ENCODE assay signal across 14 mouse cellular contexts in genomic region chr17:26529791-26530241, GRCm38 (mm10). TPM values are rescaled to one million over a fixed set of nuclear protein-coding genes. Genes with fewer than 3 reads are reported as not detected.
A peak's percentile ranks its signal among the peaks of the same experiment; 100 is the strongest.
DNase-seq lines count a peak whose midpoint lies in the region; ATAC-seq and TF ChIP-seq lines count a peak whose summit lies in the region.
"Had no signal": no experiment of that assay in that cellular context is flagged by ENCODE, and none has a peak within 500 bp of the region (broad histone marks: within the 10 kb centered on the region; RNA-seq: fewer than 3 reads in every experiment).

No protein-coding gene starts in this region.

- DNase-seq in lung, postnatal 25 days (ENCODE audit: low spot score), result peak; percentile 56
- DNase-seq in lung, adult 2 months, result no peak
- no peak for DNase-seq in left cerebral cortex, postnatal 10 days (ENCODE audit: extremely low spot score in 1 of 2, low spot score in 2 of 2)
- no peak for DNase-seq in ovary, postnatal 14 days (ENCODE audit: low spot score)
- DNase-seq: kidney, postnatal 10 days; left cerebral cortex, postnatal 4 days; midbrain, embryonic 14.5 days; thymus, postnatal 36 days had no signal

- no peak for TF ChIP-seq CTCF in lung, adult 2 months (IDR thresholded peaks at IDR 0.05; ENCODE audit: insufficient read depth, low read length)
- no peak for TF ChIP-seq CTCF in small intestine, adult 2 months (IDR thresholded peaks at IDR 0.05; ENCODE audit: extremely low read depth, insufficient read length, insufficient replicate concordance, low read depth, low read length)

- H3K4me3 ChIP-seq in lung, adult 2 months (replicated peaks; ENCODE audit: extremely low read depth, low read depth, low read length), result no peak overlapping the region
- no peak overlapping the region for H3K4me3 ChIP-seq in embryonic facial prominence, embryonic 13.5 days
- no peak overlapping the region for H3K4me3 ChIP-seq in heart, embryonic 13.5 days
- H3K4me3 ChIP-seq in small intestine, adult 2 months (ENCODE audit: low read depth, low read length), result no peak overlapping the region
- no peak overlapping the region for H3K4me3 ChIP-seq in midbrain, embryonic 13.5 days (replicated peaks)
- H3K4me3 ChIP-seq: erythroblast, embryonic 14.5 days had no signal

- peak overlapping the region; percentile 34; the same call in 1 of the 2 replicates for H3K27ac ChIP-seq in embryonic facial prominence, embryonic 13.5 days
- H3K27ac ChIP-seq in heart, embryonic 13.5 days (replicated peaks), result peak overlapping the region; percentile 87
- H3K27ac ChIP-seq in small intestine, adult 2 months (ENCODE audit: insufficient read depth, low read depth, low read length), result peak overlapping the region; percentile 40; the same call in 1 of the 2 replicates
- no peak overlapping the region for H3K27ac ChIP-seq in midbrain, embryonic 13.5 days

- H3K36me3 ChIP-seq in embryonic facial prominence, embryonic 13.5 days, result no peaks in the 10 kb centered on the region
- H3K36me3 ChIP-seq in heart, embryonic 13.5 days, result no peaks in the 10 kb centered on the region
- no peaks in the 10 kb centered on the region for H3K36me3 ChIP-seq in small intestine, adult 2 months (ENCODE audit: control insufficient read depth, insufficient read depth, low read length)
- H3K36me3 ChIP-seq in midbrain, embryonic 13.5 days, result no peaks in the 10 kb centered on the region
- H3K36me3 ChIP-seq: G1E had no signal

- H3K9ac ChIP-seq in embryonic facial prominence, embryonic 13.5 days, result no peak overlapping the region
- peak overlapping the region; percentile 45; the same call in 1 of the 2 replicates for H3K9ac ChIP-seq in heart, embryonic 13.5 days
- H3K9ac ChIP-seq in midbrain, embryonic 13.5 days (replicated peaks), result no peak overlapping the region

- peaks cover 10% of the 10 kb centered on the region for H3K4me1 ChIP-seq in lung, adult 2 months (ENCODE audit: control insufficient read depth, insufficient read depth, low read length)
- H3K4me1 ChIP-seq in embryonic facial prominence, embryonic 13.5 days, result peaks cover 32% of the 10 kb centered on the region
- H3K4me1 ChIP-seq in heart, embryonic 13.5 days, result peaks cover 49% of the 10 kb centered on the region
- peaks cover 13% of the 10 kb centered on the region; the same call in 1 of the 2 replicates for H3K4me1 ChIP-seq in small intestine, adult 2 months (ENCODE audit: control insufficient read depth, insufficient read depth, insufficient read length, low read length)
- H3K4me1 ChIP-seq in midbrain, embryonic 13.5 days (replicated peaks), result no peaks in the 10 kb centered on the region

- TF ChIP-seq POLR2A in lung, adult 2 months (IDR thresholded peaks at IDR 0.05; ENCODE audit: borderline replicate concordance, extremely low read depth, low read depth, low read length), result no peak
- TF ChIP-seq POLR2A in small intestine, adult 2 months (IDR thresholded peaks at IDR 0.05; ENCODE audit: low read depth, low read length), result no peak

- H3K4me2 ChIP-seq in embryonic facial prominence, embryonic 13.5 days, result no peak overlapping the region
- H3K4me2 ChIP-seq in heart, embryonic 13.5 days, result no peak overlapping the region
- H3K4me2 ChIP-seq in midbrain, embryonic 13.5 days (replicated peaks), result no peak overlapping the region

- WGBS in lung, adult 2 months, result 55% methylated on average over 5 of the region's 5 CpGs
- WGBS in embryonic facial prominence, embryonic 13.5 days, result 63% methylated on average over 5 of the region's 5 CpGs
- WGBS in heart, embryonic 13.5 days, result 65% methylated on average over 5 of the region's 5 CpGs
- WGBS in small intestine, adult 2 months, result 75% methylated on average over 5 of the region's 5 CpGs
- WGBS in midbrain, embryonic 13.5 days, result 85% methylated on average over 5 of the region's 5 CpGs

- intact Hi-C loops in left cerebral cortex, postnatal 10 days (cut with DNase I), result no loop called here

- H3K27me3 ChIP-seq in embryonic facial prominence, embryonic 13.5 days, result no peaks in the 10 kb centered on the region
- no peaks in the 10 kb centered on the region for H3K27me3 ChIP-seq in heart, embryonic 13.5 days (replicated peaks)
- no peaks in the 10 kb centered on the region for H3K27me3 ChIP-seq in small intestine, adult 2 months (ENCODE audit: control insufficient read depth, insufficient read depth, low read length)
- no peaks in the 10 kb centered on the region for H3K27me3 ChIP-seq in midbrain, embryonic 13.5 days

- ATAC-seq in embryonic facial prominence, embryonic 13.5 days (ENCODE audit: insufficient number of reproducible peaks, insufficient read depth, low FRiP score, low TSS enrichment, low read depth), result no peak
- ATAC-seq in heart, embryonic 13.5 days (ENCODE audit: extremely low read depth, insufficient number of reproducible peaks, low FRiP score, low TSS enrichment), result no peak
- ATAC-seq in midbrain, embryonic 13.5 days, result no peak

- H3K9me3 ChIP-seq in embryonic facial prominence, embryonic 13.5 days, result no peaks in the 10 kb centered on the region
- no peaks in the 10 kb centered on the region for H3K9me3 ChIP-seq in heart, embryonic 13.5 days
- H3K9me3 ChIP-seq in midbrain, embryonic 13.5 days, result no peaks in the 10 kb centered on the region
- H3K9me3 ChIP-seq: G1E had no signal

RNA-seq across cellular contexts. Expression of gene Ergic1, which starts 31.5 kb away (rescaled TPM):
- polyA plus RNA-seq in lung, adult 2 months (2012; rRNA removed), result 86.3 and 93.3 TPM in 2 replicates
- polyA plus RNA-seq in embryonic facial prominence, embryonic 13.5 days (2015; fragmentation: Nextera tagmentation; extraction: Ambion mirVana), result 120 and 121 TPM in 2 replicates
- polyA plus RNA-seq in heart, embryonic 13.5 days (2015; fragmentation: Nextera tagmentation; extraction: Ambion mirVana), result 103 and 121 TPM in 2 replicates
- polyA plus RNA-seq in small intestine, adult 2 months (2012; rRNA removed), result 64.7 and 68.6 TPM in 2 replicates
- polyA plus RNA-seq in midbrain, embryonic 13.5 days (2015; fragmentation: Nextera tagmentation; extraction: Ambion mirVana), result 91.5 and 102 TPM in 2 replicates
- 100 to 1,000 TPM; 170 to 171 TPM for total RNA-seq in left cerebral cortex, postnatal 10 days (2021)

RNA-seq across cellular contexts. Expression of gene Dusp1, which starts 32.1 kb away (rescaled TPM):
- 233 and 359 TPM in 2 replicates for polyA plus RNA-seq in lung, adult 2 months (2012; rRNA removed)
- polyA plus RNA-seq in embryonic facial prominence, embryonic 13.5 days (2015; fragmentation: Nextera tagmentation; extraction: Ambion mirVana), result 13.2 and 15.4 TPM in 2 replicates
- polyA plus RNA-seq in heart, embryonic 13.5 days (2015; fragmentation: Nextera tagmentation; extraction: Ambion mirVana), result 32.8 and 33.1 TPM in 2 replicates
- polyA plus RNA-seq in small intestine, adult 2 months (2012; rRNA removed), result 28.1 and 33.5 TPM in 2 replicates
- 41.3 and 43.8 TPM in 2 replicates for polyA plus RNA-seq in midbrain, embryonic 13.5 days (2015; fragmentation: Nextera tagmentation; extraction: Ambion mirVana)
- 10 to 100 TPM; 23.2 TPM for total RNA-seq in left cerebral cortex, postnatal 10 days (2021)
